Mouse (Mus musculus): ENCODE results near the gene Mrpl48. TPM values are rescaled to one million over a fixed set of nuclear protein-coding genes. Genes with fewer than 3 reads are reported as not detected.

Gene Mrpl48
- polyA plus RNA-seq, 1 experiment from 2014 or later, result 89.4 TPM

DNA sequence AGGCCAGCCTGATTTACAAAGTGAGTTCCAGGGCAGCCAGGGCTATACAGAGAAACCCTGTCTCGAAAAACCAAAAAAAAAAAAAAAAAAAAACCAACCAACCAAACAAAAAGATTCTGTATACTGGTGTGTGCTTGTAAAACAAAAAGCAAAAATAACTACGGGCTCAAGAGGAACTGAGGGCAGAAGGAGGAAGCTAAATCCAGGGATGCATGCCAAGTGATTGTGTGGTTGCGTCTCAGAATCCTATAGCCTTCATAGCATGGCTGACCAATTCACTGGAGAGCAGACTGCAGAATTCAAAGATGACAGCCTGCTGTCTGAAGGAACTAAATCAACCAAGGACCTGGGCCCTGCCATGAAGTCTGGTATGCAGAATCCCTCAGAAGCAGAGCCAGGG lies 73.9 kb downstream of the Mrpl48 start:
- TF ChIP-seq CTCF (IDR thresholded peaks at IDR 0.05; ENCODE audit: low read depth), result no peak
- Histone ChIP-seq H3K36me3 (ENCODE audit: control insufficient read depth, insufficient read depth) (peaks cover 8% of the 10 kb centered on the region), H3K27me3 (replicated peaks; ENCODE audit: control insufficient read depth, insufficient read depth, low read length) (no peaks in the 10 kb centered on the region), H3K4me3 (ENCODE audit: low read depth, low read length) (no peak overlapping the region), H3K27ac (ENCODE audit: low read depth, low read length) (no peak overlapping the region), H3K4me2 (replicated peaks; ENCODE audit: low read depth) (no peak overlapping the region), H3K9me3 (ENCODE audit: control insufficient read depth) (no peaks in the 10 kb centered on the region), H3K4me1 (replicated peaks; ENCODE audit: control insufficient read depth, insufficient read depth, low read length) (peaks cover 5% of the 10 kb centered on the region; the same call in 1 of the 2 replicates), H3K9ac (ENCODE audit: low read depth, low read length) (no peak overlapping the region)
- 81% methylated on average over 3 of the region's 3 CpGs for WGBS
- ATAC-seq, result no peak

DNA sequence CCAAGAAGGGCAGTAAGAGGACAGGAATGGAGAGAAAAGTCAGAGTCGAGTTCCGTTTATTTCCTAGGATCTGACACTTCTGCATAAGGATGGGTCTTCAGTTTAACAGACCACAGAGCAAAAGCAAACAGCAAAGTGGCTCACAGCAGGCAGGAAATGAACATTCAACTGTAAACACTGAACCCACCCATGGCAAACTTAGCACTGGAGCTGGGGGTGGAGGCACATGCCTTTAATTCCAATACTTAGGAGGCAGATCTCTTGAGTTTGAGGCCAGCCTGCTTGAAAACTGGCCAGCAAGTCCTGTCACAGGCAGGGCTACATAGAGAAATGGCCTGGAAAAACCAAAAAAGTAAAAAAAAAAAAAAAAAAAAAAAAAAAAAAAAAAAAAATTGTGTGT lies 74.6 kb downstream of the Mrpl48 start:
- Histone ChIP-seq H3K9ac (ENCODE audit: low read depth, low read length) (no peak overlapping the region), H3K4me2 (replicated peaks; ENCODE audit: low read depth) (no peak overlapping the region), H3K9me3 (ENCODE audit: control insufficient read depth) (no peaks in the 10 kb centered on the region), H3K36me3 (ENCODE audit: control insufficient read depth, insufficient read depth) (0 out of 2 replicates have a peak, but pooled peaks cover 3% of the 10 kb centered on the region), H3K4me3 (ENCODE audit: low read depth, low read length) (no peak overlapping the region), H3K27me3 (replicated peaks; ENCODE audit: control insufficient read depth, insufficient read depth, low read length) (no peaks in the 10 kb centered on the region), H3K4me1 (replicated peaks; ENCODE audit: control insufficient read depth, insufficient read depth, low read length) (peaks cover 5% of the 10 kb centered on the region; the same call in 1 of the 2 replicates), H3K27ac (ENCODE audit: low read depth, low read length) (no peak overlapping the region)
- TF ChIP-seq CTCF (IDR thresholded peaks at IDR 0.05; ENCODE audit: low read depth), result no peak
- 28% methylated on average over 2 of the region's 2 CpGs for WGBS
- ATAC-seq, result no peak

DNA sequence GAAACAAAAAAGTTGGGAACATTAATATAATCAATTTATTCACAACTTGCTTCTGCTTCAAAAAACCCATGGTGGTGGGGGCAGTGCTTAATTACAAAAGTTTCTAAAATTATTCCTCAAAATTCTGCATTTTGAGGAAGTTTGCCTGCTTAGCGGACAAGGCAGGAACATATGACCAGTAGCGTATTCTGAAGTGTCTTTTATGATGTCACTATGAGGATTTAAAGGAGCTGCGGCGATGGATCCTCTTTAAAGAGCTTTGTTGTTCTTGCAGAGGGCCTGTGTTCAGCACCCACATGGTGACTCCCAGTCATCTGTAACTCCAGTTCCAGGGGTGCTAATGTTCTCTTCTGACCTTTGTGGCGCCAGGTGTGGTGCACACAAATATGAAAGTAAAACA lies 77.3 kb downstream of the Mrpl48 start:
- 88% methylated on average over 5 of the region's 5 CpGs for WGBS
- Histone ChIP-seq H3K4me3 (ENCODE audit: low read depth, low read length) (no peak overlapping the region), H3K9me3 (ENCODE audit: control insufficient read depth) (no peaks in the 10 kb centered on the region), H3K27me3 (replicated peaks; ENCODE audit: control insufficient read depth, insufficient read depth, low read length) (no peaks in the 10 kb centered on the region), H3K4me2 (replicated peaks; ENCODE audit: low read depth) (no peak overlapping the region), H3K4me1 (replicated peaks; ENCODE audit: control insufficient read depth, insufficient read depth, low read length) (no peaks in the 10 kb centered on the region), H3K27ac (ENCODE audit: low read depth, low read length) (no peak overlapping the region), H3K9ac (ENCODE audit: low read depth, low read length) (no peak overlapping the region), H3K36me3 (ENCODE audit: control insufficient read depth, insufficient read depth) (no peaks in the 10 kb centered on the region)
- TF ChIP-seq CTCF (IDR thresholded peaks at IDR 0.05; ENCODE audit: low read depth), result no peak
- no peak for ATAC-seq

DNA sequence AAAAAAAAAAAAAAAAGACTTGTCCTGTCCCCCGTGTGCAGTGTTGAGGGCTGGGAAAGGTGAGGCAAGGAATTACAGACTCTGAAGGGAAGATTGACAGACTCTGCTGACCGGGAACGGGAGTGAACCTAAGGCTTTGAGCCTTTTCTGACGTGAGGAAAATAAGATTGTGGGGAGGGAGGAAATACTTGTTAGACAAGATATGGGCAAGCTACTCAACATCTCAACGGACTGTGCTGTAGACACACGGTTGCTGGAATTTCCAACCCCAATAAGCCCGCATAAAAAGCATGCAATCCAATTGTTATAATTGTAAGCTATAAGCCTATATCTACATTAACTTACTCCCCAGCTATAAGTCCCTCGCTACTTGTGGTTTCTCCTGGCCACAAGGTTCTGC lies 83.4 kb downstream of the Mrpl48 start:
- no peak overlapping the region for H3K4me2 ChIP-seq (replicated peaks; ENCODE audit: low read depth)
- no peaks in the 10 kb centered on the region for H3K9me3 ChIP-seq (ENCODE audit: control insufficient read depth)
- H3K9ac ChIP-seq (ENCODE audit: low read depth, low read length), result no peak overlapping the region
- no peak for ATAC-seq
- H3K36me3 ChIP-seq (ENCODE audit: control insufficient read depth, insufficient read depth), result no peaks in the 10 kb centered on the region
- no peak overlapping the region for H3K4me3 ChIP-seq (ENCODE audit: low read depth, low read length)
- 37% methylated on average over 8 of the region's 8 CpGs for WGBS
- no peak overlapping the region for H3K27ac ChIP-seq (ENCODE audit: low read depth, low read length)
- no peaks in the 10 kb centered on the region for H3K27me3 ChIP-seq (replicated peaks; ENCODE audit: control insufficient read depth, insufficient read depth, low read length)
- no peaks in the 10 kb centered on the region; the same call in 1 of the 2 replicates for H3K4me1 ChIP-seq (replicated peaks; ENCODE audit: control insufficient read depth, insufficient read depth, low read length)
- no peak for TF ChIP-seq CTCF (IDR thresholded peaks at IDR 0.05; ENCODE audit: low read depth)

DNA sequence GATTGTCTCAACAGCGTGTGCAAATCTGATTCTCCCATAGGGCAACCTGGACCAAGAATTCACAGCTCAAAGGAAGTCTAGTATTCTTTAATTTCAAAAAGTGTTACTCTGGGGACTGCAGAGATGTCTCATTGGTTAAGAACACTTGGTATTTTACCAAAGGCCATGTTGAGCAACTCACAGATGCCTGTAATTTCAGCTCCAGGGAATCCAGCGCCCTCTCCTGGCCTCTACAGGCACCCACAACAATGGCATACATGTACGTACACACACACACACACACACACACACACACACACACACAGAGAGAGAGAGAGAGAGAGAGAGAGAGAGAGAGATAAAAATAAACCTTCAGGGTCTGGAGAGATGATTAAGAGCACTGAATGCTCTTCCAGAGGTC lies 85.9 kb downstream of the Mrpl48 start:
- Histone ChIP-seq H3K4me1 (replicated peaks; ENCODE audit: control insufficient read depth, insufficient read depth, low read length) (no peaks in the 10 kb centered on the region; the same call in 1 of the 2 replicates), H3K27me3 (replicated peaks; ENCODE audit: control insufficient read depth, insufficient read depth, low read length) (no peaks in the 10 kb centered on the region), H3K4me3 (ENCODE audit: low read depth, low read length) (no peak overlapping the region), H3K27ac (ENCODE audit: low read depth, low read length) (no peak overlapping the region), H3K9me3 (ENCODE audit: control insufficient read depth) (no peaks in the 10 kb centered on the region), H3K4me2 (replicated peaks; ENCODE audit: low read depth) (no peak overlapping the region), H3K9ac (ENCODE audit: low read depth, low read length) (no peak overlapping the region), H3K36me3 (ENCODE audit: control insufficient read depth, insufficient read depth) (no peaks in the 10 kb centered on the region)
- ATAC-seq, result no peak
- TF ChIP-seq CTCF (IDR thresholded peaks at IDR 0.05; ENCODE audit: low read depth), result 0 out of 2 replicates have a peak, but pooled peaks have one; percentile 7
- WGBS, result 70% methylated on average over 3 of the region's 3 CpGs

DNA sequence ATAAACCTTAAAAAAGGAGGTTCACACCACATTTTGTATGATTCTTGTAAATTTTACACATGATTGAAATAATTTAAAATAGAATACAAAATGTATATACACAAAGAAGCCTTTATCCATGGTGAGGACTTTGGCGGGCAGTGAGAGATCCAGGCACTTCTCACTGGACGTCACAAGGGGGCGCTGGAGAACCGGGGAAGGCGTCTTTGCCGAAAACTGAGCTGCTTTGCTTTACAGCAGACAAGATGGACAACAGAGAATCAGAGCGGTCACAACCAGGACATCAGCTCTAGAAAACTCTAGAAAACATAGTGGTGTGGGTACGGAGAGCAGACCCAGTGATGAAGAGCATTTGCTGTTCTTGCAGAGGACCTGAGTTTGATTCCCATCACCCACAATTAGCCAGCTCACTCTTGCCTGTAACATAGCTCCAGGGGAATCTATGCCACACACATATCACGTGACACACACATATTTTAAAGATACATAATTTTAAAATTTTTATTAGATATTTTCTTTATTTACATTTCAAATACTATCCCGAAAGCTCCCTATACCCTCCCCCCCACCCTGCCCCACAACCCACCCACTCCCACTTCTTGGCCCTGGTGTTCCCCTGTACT lies 87.3 kb downstream of the Mrpl48 start:
- H3K4me2 ChIP-seq (replicated peaks; ENCODE audit: low read depth), result peak overlapping the region; percentile 10; the same call in 1 of the 2 replicates
- peak; percentile 97 for TF ChIP-seq CTCF (IDR thresholded peaks at IDR 0.05; ENCODE audit: low read depth)
- 21% methylated on average over 10 of the region's 10 CpGs for WGBS

More for the DNA sequence above, 87.3 kb downstream of the Mrpl48 start:
- Histone ChIP-seq H3K27ac (ENCODE audit: low read depth, low read length) (no peak overlapping the region), H3K9me3 (ENCODE audit: control insufficient read depth) (no peaks in the 10 kb centered on the region), H3K9ac (ENCODE audit: low read depth, low read length) (no peak overlapping the region), H3K27me3 (replicated peaks; ENCODE audit: control insufficient read depth, insufficient read depth, low read length) (no peaks in the 10 kb centered on the region), H3K4me3 (ENCODE audit: low read depth, low read length) (no peak overlapping the region), H3K36me3 (ENCODE audit: control insufficient read depth, insufficient read depth) (no peaks in the 10 kb centered on the region), H3K4me1 (replicated peaks; ENCODE audit: control insufficient read depth, insufficient read depth, low read length) (no peaks in the 10 kb centered on the region; the same call in 1 of the 2 replicates)
- ATAC-seq, result peak; percentile 69
